Mouse (Mus musculus): ENCODE data around the gene Smpdl3b.

GRCm38 (mm10) chr4:132702076-132702475 is 55.0 kb downstream of the Smpdl3b start:
- TF ChIP-seq CTCF (IDR thresholded peaks at IDR 0.05; ENCODE audit: low read depth, low read length) (no peak), POLR2AphosphoS5 (IDR thresholded peaks at IDR 0.05; ENCODE audit: insufficient replicate concordance, low read depth, low read length) (no peak), GATA1 (IDR thresholded peaks at IDR 0.05; ENCODE audit: borderline replicate concordance, low read length) (no peak), TAL1 (conservative IDR thresholded peaks at IDR 0.05; ENCODE audit: low read depth, low read length) (no peak), GATA2 (IDR thresholded peaks at IDR 0.05; ENCODE audit: borderline replicate concordance, low read depth, low read length) (no peak)
